ENCODE assay signal across 8 mouse cellular contexts in the genomic region with DNA sequence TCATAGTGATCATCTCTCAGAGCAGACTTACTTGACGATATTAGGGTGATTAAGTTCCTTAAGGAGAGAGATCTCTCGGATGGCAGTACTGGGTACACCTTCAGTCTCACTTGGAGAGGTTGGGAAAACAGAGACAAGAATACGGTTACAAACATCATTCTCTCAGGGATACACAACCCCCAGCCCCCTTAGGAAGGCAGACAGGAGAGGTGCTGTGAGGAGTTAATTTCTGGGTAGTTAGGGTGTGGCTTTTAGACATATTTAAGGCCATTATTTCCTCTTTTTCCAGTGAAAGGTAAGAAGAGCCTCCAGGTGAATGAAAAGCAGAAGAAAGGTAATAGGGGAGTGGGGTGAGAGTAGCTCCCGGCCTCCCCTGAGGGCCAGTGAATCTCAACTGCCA. TPM values are rescaled to one million over a fixed set of nuclear protein-coding genes. Genes with fewer than 3 reads are reported as not detected.
DNase-seq lines count a peak whose midpoint lies in the region; ATAC-seq and TF ChIP-seq lines count a peak whose summit lies in the region.

A gene (plus strand): TSS at position 301 of the 400 bp plus-strand sequence.

- H3K27me3 ChIP-seq in heart, embryonic 11.5 days (ENCODE audit: control insufficient read depth, insufficient read depth, low read length) = no peaks in the 10 kb centered on the region
- H3K27me3 ChIP-seq in E14TG2a.4 (ENCODE audit: insufficient read depth, low read length) = no peaks in the 10 kb centered on the region
- H3K27me3 ChIP-seq in forebrain, postnatal 0 days (ENCODE audit: insufficient read depth, low read length) = no peaks in the 10 kb centered on the region

- peak within 1 kb of the TSS; percentile 85 for H3K4me2 ChIP-seq in heart, embryonic 11.5 days
- peak within 1 kb of the TSS; percentile 93 for H3K4me2 ChIP-seq in forebrain, postnatal 0 days (ENCODE audit: low read depth)

- 18% methylated on average over 4 of the region's 4 CpGs for WGBS in heart, embryonic 11.5 days (ENCODE audit: insufficient replicate concordance)
- WGBS in forebrain, postnatal 0 days = 26% methylated on average over 4 of the region's 4 CpGs

- peak within 1 kb of the TSS; percentile 86 for H3K4me3 ChIP-seq in heart, embryonic 11.5 days (ENCODE audit: low read depth, low read length)
- H3K4me3 ChIP-seq in E14TG2a.4 (replicated peaks; ENCODE audit: low read length) = peak within 1 kb of the TSS; percentile 98
- H3K4me3 ChIP-seq in forebrain, postnatal 0 days (ENCODE audit: low read depth, low read length) = peak within 1 kb of the TSS; percentile 62

- no peaks in the 10 kb centered on the region for H3K9me3 ChIP-seq in heart, embryonic 11.5 days (replicated peaks; ENCODE audit: control insufficient read depth, low read length)
- no peaks in the 10 kb centered on the region for H3K9me3 ChIP-seq in E14TG2a.4 (ENCODE audit: low read length)
- H3K9me3 ChIP-seq in forebrain, postnatal 0 days (ENCODE audit: low read length) = no peaks in the 10 kb centered on the region

- ATAC-seq in heart, embryonic 11.5 days (replicated peaks; ENCODE audit: insufficient number of reproducible peaks, low FRiP score, low TSS enrichment) = no peak
- ATAC-seq in forebrain, postnatal 0 days = no peak
- peak; percentile 13 for ATAC-seq in megakaryocyte, adult 5-6 weeks (ENCODE audit: poor library complexity, severe bottlenecking)

- no peak for TF ChIP-seq CTCF in E14TG2a.4 (conservative IDR thresholded peaks at IDR 0.05; ENCODE audit: low read length)
- TF ChIP-seq CTCF in forebrain, postnatal 0 days (IDR thresholded peaks at IDR 0.05; ENCODE audit: low read depth) = no peak

- peak within 1 kb of the TSS; percentile 98 for H3K27ac ChIP-seq in heart, embryonic 11.5 days (ENCODE audit: low read depth, low read length)
- H3K27ac ChIP-seq in forebrain, postnatal 0 days (ENCODE audit: low read depth, low read length) = peak within 1 kb of the TSS; percentile 65; the same call in 1 of the 2 replicates

- DNase-seq in heart, adult 8-10 months (ENCODE audit: low spot score) = no peak
- no peak for DNase-seq in forebrain, postnatal 0 days
- no peak for DNase-seq in right cerebral cortex, adult 2 months (ENCODE audit: low spot score in 2 of 2)
- no peak for DNase-seq in layer of hippocampus, postnatal 10 days (ENCODE audit: low spot score in 2 of 2)
- no peak for DNase-seq in B cell, adult 2 months

- H3K9ac ChIP-seq in heart, embryonic 11.5 days (ENCODE audit: low read depth, low read length) = peak within 1 kb of the TSS; percentile 94
- H3K9ac ChIP-seq in forebrain, postnatal 0 days = peak within 1 kb of the TSS; percentile 44

- H3K4me1 ChIP-seq in heart, embryonic 11.5 days (ENCODE audit: control insufficient read depth, insufficient read depth, low read length) = peaks cover 21% of the 10 kb centered on the region
- peaks cover 71% of the 10 kb centered on the region for H3K4me1 ChIP-seq in E14TG2a.4 (replicated peaks; ENCODE audit: low read depth, low read length)
- no peaks in the 10 kb centered on the region for H3K4me1 ChIP-seq in forebrain, postnatal 0 days (ENCODE audit: insufficient read depth)

- peaks cover 18% of the 10 kb centered on the region for H3K36me3 ChIP-seq in heart, embryonic 11.5 days (ENCODE audit: control insufficient read depth, insufficient read depth, low read length)
- peaks cover 49% of the 10 kb centered on the region for H3K36me3 ChIP-seq in E14TG2a.4 (ENCODE audit: insufficient read depth, low read length)
- H3K36me3 ChIP-seq in forebrain, postnatal 0 days (ENCODE audit: insufficient read depth) = no peaks in the 10 kb centered on the region

RNA-seq across cellular contexts. Expression of the gene that starts here (rescaled TPM):
- 0.96 and 1.5 TPM in 2 replicates for polyA plus RNA-seq in heart, embryonic 11.5 days (2014; fragmentation: Nextera tagmentation; extraction: Ambion mirVana)
- total RNA-seq in heart, adult 8-10 months (2022) = under 1 TPM; 0.29 to 0.79 (median 0.44) TPM
- 0.85 and 1.2 TPM in 2 replicates for total RNA-seq in forebrain, postnatal 0 days (2014; rRNA removed)
- polyA plus RNA-seq in forebrain, postnatal 0 days (2015; fragmentation: Nextera tagmentation; extraction: Ambion mirVana) = 0.67 and 0.86 TPM in 2 replicates
- total RNA-seq in megakaryocyte, adult 5-6 weeks (2015) = 0.16 and 0.57 TPM in 2 replicates
- total RNA-seq in megakaryocyte, adult 5-6 weeks (2017) = 0.07 and 0.73 TPM in 2 replicates
- 1 to 10 TPM in 1 of 2 experiments, under 1 TPM in 1; 0.91 to 1.1 TPM for total RNA-seq in layer of hippocampus, postnatal 10 days (2021)

Comparison
In these comparisons a context has a peak if more than half of its experiments do, and no peak if none do; other contexts are left out.
1. Peak in ATAC-seq in megakaryocyte, adult 5-6 weeks; RNA of the gene not detected or under 1 TPM.